Mouse (Mus musculus) midbrain, embryonic 10.5 days (tissue): ENCODE results near the gene Cd59b. TPM values are rescaled to one million over a fixed set of nuclear protein-coding genes. Genes with fewer than 3 reads are reported as not detected.
"Not testable (repeated sequence)": the region's sequence is repeated elsewhere in the genome, so short reads cannot be mapped to it uniquely, and the experiment has no call there.

Experiments used
- DNase-seq: peaks from one replicate; pipeline ENCODE4 v3.0.0-alpha.2; 2017; ENCODE audit warnings: low spot score
- H3K27ac ChIP-seq: fragments of 300-500 bp; sonication (generic); replicated peaks from 2 replicates; pipeline ENCODE4 v1.5.1; 2016; ENCODE audit warnings: mild to moderate bottlenecking
- H3K27me3 ChIP-seq: fragments of 300-500 bp; sonication (generic); 2 replicates; pipeline ENCODE4 v1.6.1; 2016; ENCODE audit warnings: low read depth, mild to moderate bottlenecking; ENCODE audit not compliant: poor library complexity, severe bottlenecking
- H3K36me3 ChIP-seq: fragments of 300-500 bp; sonication (generic); 2 replicates; pipeline ENCODE4 v1.6.1; 2016; ENCODE audit warnings: mild to moderate bottlenecking, moderate library complexity
- H3K4me1 ChIP-seq: fragments of 300-500 bp; sonication (generic); 2 replicates; pipeline ENCODE4 v1.6.1; 2016
- H3K4me3 ChIP-seq: fragments of 300-500 bp; sonication (generic); 2 replicates; pipeline ENCODE4 v1.5.1; 2016; ENCODE audit warnings: mild to moderate bottlenecking, moderate library complexity
- H3K9me3 ChIP-seq: fragments of 300-500 bp; sonication (generic); replicated peaks from 2 replicates; pipeline ENCODE4 v1.6.1; 2016; ENCODE audit warnings: mild to moderate bottlenecking
- WGBS: fragments of 180-500 bp; shearing (Covaris S2); methylation state at CpG from one replicate; pipeline ENCODE4 v1.1.7; 2016; 5-methylcytosine and 5-hydroxymethylcytosine counted together
- polyA plus RNA-seq: library from polyadenylated mRNA; unstranded; fragments of >200 nt; fragmentation: Nextera tagmentation; extraction: Ambion mirVana; gene quantifications from 2 replicates; pipeline ENCODE4 v1.2.1, GENCODE M21; 2016

Cd59b gene
- polyA plus RNA-seq, 1 experiment from 2014 or later = 3.6 TPM

DNA sequence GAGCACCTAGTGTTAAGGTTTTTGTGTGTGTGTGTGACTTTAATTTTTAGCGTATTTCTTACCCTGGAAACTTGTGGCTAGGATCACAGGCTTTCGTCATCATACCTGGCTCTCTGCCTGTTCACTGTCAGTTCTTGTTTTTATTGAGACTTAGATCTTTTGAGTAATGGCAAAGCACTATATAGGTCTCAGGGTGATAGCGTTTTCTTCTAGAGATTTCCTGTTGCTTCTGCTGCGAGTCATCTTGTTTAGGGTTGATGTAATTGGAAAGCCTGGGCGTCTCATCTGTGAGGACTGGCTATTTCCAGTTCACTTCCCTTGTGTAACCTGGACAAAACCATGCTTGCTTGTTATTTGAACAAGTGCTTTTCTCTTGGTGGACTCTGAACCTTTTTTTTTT, 28.0 kb upstream of the Cd59b start:
- 89% methylated on average over 5 of the region's 5 CpGs for WGBS
- Histone ChIP-seq H3K36me3 (peaks cover 51% of the 10 kb centered on the region), H3K9me3 (no peaks in the 10 kb centered on the region), H3K27me3 (no peaks in the 10 kb centered on the region), H3K4me1 (peaks cover 4% of the 10 kb centered on the region; the same call in 1 of the 2 replicates), H3K27ac (no peak overlapping the region), H3K4me3 (no peak overlapping the region)
- DNase-seq = no peak

DNA sequence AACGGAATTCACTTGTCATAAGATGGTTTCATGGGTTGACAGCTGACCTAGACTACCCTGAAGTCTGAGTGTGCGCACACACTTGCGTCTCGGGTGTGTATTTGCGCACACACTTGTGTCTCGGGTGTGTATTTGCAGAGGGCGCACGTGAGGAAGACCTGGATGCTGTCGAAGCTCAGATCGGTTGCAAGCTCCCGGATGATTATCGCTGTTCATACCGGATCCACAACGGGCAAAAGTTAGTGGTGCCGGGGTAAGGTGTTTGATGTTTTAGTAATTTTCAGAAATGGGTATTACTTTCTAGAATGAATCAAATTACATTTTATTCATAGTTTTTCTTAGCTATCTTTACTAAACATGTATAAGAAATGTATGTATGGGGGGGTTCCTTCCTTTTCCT, 26.9 kb upstream of the Cd59b start:
- Histone ChIP-seq H3K36me3 (peaks cover 46% of the 10 kb centered on the region), H3K27me3 (no peaks in the 10 kb centered on the region), H3K27ac (no peak overlapping the region), H3K9me3 (no peaks in the 10 kb centered on the region), H3K4me1 (peaks cover 4% of the 10 kb centered on the region; the same call in 1 of the 2 replicates), H3K4me3 (no peak overlapping the region)
- no peak for DNase-seq
- WGBS = 95% methylated on average over 15 of the region's 15 CpGs

DNA sequence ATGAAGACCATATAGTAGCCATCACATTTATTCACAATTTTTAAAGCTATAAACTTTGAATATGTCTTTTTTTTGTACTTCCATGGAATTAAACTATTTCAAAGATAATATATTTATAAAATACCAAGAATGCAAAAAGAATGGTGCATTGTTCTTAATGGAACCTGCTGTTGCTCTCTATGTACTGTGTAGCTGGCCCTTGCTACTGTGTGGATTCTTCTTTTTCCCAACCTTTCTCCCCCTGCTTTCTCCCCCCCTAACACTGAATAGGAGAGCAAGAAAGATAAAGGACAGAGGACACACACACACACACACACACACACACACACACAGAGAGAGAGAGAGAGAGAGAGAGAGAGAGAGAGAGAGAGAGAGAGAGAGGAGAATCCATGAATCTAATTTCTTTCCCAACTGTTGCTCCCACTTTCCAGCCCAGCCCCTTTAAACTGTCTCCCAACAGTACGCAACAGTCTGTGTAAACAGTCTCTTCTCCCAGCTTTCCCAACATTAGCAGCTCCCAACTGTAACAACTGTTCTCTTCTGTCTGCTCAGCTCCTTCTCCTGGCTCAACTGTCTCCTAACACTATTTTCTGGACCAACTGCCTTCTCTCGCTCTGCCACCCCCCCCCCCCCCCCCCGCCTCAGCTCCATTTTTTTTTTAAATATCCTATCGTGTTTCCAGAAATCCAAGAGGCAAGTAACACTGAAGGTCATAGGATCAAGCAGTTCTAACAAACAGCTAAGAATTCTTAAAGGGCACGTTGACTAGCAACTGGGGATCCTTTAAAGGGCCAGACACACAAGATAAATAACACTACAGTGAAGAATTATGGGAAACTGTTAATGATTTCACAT, 25.8 kb upstream of the Cd59b start:
- Histone ChIP-seq H3K27ac (no peak overlapping the region; the same call in 1 of the 2 replicates), H3K4me1 (peaks cover 4% of the 10 kb centered on the region; the same call in 1 of the 2 replicates), H3K4me3 (no peak overlapping the region), H3K9me3 (no peaks in the 10 kb centered on the region), H3K36me3 (peaks cover 51% of the 10 kb centered on the region), H3K27me3 (no peaks in the 10 kb centered on the region)
- whole genome bisulfite sequencing = 53% methylated on average over 5 of the region's 5 CpGs
- no peak for DNase-seq

DNA sequence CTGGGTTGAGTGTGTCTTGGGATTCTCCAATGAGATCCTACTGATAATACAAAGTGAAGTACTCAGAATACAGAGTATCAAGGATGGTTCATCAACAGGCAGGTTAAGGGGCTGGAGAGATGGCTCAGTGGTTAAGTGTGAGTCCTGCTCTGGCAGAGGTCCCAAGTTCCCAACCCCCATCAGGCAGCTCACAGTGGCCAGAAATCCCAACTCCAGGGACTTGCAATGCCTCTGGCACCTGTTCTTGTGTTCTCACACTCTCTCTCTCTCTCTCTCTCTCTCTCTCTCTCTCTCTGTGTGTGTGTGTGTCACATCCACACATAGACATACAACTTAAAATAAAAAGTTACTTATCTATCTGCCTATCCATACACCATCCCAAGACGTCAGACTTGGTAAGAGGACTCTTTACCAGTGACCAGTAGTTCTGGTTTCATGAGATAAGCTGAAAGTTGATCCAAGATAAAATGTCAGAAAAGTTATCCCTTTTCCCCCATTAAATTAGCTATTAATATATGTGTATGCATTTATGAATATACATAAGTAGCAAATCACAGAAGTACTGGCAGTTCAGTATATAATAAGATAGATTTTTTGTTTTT, 25.1 kb upstream of the Cd59b start:
- H3K9me3 ChIP-seq = no peaks in the 10 kb centered on the region
- no peak overlapping the region for H3K4me3 ChIP-seq
- no peak for DNase-seq
- H3K27me3 ChIP-seq = no peaks in the 10 kb centered on the region
- H3K27ac ChIP-seq = no peak overlapping the region
- peaks cover 50% of the 10 kb centered on the region for H3K36me3 ChIP-seq
- WGBS = 92% methylated on average over 1 of the region's 1 CpGs
- peaks cover 4% of the 10 kb centered on the region; the same call in 1 of the 2 replicates for H3K4me1 ChIP-seq

DNA sequence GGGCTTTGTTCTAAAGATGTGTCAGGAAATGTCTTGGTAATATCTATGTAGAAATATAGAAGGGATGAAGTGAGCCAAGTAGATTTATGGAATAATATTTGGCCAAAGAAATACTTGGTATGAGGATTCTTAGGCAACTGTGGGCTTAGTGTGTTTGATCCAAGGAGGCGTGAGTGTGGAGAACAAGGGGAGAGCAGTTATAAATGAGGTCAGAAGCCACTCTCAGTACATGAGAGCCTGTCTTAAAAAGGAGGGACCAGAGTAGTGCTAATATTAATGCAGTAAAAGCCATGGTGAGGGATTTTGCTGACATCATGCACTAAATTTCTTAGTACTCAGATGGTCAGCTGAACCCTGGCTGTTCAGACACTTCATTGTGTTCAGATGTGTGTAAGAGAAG, 11.3 kb upstream of the Cd59b start:
- DNase-seq = no peak
- Histone ChIP-seq H3K9me3 (no peaks in the 10 kb centered on the region), H3K27me3 (no peaks in the 10 kb centered on the region), H3K36me3 (peaks cover 53% of the 10 kb centered on the region), H3K4me1 (no peaks in the 10 kb centered on the region), H3K4me3 (no peak overlapping the region), H3K27ac (no peak overlapping the region)
- 82% methylated on average over 1 of the region's 1 CpGs for whole genome bisulfite sequencing

DNA sequence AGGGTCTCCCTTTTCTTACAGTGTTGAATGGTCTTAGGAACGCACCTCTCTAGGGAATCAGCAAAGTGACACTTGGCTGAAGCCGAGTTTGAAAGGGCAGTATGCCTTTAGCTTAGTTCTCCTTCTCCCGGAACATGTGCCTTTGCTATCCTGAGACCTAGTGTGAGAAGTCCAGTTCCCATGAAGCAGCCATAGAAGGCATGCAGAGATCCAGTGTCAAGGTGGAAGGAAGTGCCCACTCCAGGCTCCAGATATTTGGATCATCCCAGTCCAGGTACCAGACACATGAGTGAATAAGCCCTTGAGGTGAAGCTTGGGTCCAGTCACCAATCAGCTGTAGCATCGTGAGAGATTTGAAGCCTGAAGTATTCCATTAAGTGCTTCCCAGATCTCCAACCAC, 10.7 kb upstream of the Cd59b start:
- Histone ChIP-seq H3K27me3 (no peaks in the 10 kb centered on the region), H3K9me3 (no peaks in the 10 kb centered on the region), H3K4me1 (no peaks in the 10 kb centered on the region), H3K36me3 (peaks cover 48% of the 10 kb centered on the region), H3K27ac (no peak overlapping the region), H3K4me3 (no peak overlapping the region)
- 90% methylated on average over 4 of the region's 4 CpGs for WGBS
- DNase-seq = no peak

DNA sequence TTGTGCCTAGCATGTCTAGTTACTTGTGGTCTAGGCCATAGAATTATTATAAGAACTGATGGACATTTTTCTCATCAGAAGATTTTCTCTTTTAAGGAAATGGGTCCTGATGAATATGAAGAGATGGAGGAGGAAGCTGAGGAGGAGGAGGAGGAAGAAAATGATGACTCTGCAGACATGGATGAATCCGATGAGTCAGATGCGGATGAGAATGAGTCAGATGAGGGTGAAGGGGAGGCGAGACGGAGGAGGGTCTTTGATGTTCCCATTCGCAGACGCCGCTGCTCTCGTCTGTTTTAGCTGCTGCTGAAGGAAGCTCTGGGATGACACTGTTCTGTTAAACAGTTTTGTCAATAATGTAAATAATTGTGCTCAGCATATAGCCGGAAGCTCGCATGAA, 9.9 kb upstream of the Cd59b start:
- DNase-seq = no peak
- no peaks in the 10 kb centered on the region for H3K4me1 ChIP-seq
- no peak overlapping the region for H3K4me3 ChIP-seq
- no peaks in the 10 kb centered on the region for H3K9me3 ChIP-seq
- peaks cover 39% of the 10 kb centered on the region for H3K36me3 ChIP-seq
- no peaks in the 10 kb centered on the region for H3K27me3 ChIP-seq
- WGBS = 86% methylated on average over 10 of the region's 10 CpGs
- no peak overlapping the region for H3K27ac ChIP-seq

DNA sequence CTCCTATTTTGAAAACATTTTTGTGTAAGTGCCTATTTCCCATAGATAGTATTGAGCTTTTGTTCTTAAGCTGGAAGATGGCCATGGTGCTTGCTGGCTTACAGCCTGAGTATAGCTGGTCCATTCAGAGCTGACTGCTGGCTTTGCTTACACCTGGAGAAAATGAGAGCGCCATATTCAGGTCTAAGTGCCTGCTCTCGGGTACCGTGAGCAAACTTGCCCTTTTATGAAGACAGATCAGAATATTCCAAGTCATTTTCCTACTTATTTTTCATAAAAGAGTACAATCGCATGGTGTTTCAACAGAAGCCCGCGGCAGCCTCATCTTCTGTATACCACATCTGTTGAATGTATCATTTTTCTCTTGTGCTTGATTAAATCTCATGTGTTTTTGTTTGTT, 8.7 kb upstream of the Cd59b start:
- no peak for DNase-seq

DNA sequence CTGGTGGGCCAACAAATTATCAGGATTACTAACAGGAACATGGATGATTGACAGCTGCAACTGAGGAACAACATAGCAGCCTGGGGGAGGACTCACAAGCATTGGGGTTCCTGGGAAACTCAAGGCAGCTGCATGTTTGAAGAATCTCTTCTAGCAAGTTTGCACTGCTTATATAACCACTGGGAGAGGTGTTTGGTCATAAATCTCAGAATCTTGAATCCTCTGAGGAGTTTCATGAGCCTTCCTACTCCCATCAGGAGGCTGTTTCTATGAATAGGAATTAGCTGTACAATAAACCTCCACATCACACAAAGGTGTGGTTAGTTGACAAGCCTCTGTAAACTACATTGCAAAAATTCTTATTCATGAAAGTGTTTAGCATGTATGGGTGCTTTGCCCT, 7.0 kb upstream of the Cd59b start:
- Histone ChIP-seq H3K4me3 (no peak overlapping the region), H3K36me3 (peaks cover 27% of the 10 kb centered on the region), H3K4me1 (no peaks in the 10 kb centered on the region), H3K27me3 (no peaks in the 10 kb centered on the region), H3K27ac (no peak overlapping the region), H3K9me3 (no peaks in the 10 kb centered on the region)
- DNase-seq = no peak

More for the DNA sequence above, 8.7 kb upstream of the Cd59b start:
- Histone ChIP-seq H3K36me3 (peaks cover 27% of the 10 kb centered on the region), H3K27me3 (no peaks in the 10 kb centered on the region), H3K9me3 (no peaks in the 10 kb centered on the region), H3K4me3 (no peak overlapping the region), H3K4me1 (no peaks in the 10 kb centered on the region), H3K27ac (no peak overlapping the region)
- WGBS = 97% methylated on average over 6 of the region's 6 CpGs

DNA sequence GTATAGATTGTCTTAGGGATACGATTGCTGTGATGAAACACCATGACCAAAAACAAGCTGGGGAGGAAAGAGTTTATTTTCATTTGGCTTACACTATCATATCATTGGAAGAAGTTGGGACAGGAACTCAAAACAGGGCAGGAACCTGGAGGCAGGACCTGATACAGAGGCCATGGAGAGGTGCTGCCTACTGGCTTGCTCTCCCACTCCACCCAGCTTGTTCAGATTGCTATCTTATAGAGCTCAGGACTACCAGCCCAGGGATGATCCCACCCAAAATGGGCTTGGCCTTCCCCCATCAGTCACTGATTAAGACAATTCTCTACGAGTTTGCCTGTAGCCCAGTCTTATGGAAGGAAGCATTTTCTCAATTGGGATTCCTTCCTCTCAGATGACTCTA, 5.5 kb upstream of the Cd59b start:
- H3K9me3 ChIP-seq = no peaks in the 10 kb centered on the region

DNA sequence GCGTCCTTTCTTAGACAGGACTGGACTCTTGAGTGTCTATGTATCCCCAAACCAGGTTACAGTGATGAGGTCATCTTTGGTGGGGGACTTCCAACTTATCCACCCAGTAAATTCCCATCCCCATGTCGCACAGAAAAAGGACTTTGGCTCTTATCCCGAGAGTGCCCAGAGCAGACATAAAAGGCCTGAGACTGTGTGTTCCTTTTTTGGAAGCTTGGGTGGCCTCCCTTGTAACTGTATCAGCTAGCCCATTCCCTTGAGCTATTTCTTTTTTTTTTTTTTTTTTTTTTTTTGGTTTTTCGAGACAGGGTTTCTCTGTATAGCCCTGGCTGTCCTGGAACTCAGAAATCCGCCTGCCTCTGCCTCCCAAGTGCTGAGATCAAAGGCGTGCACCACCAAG, 4.1 kb upstream of the Cd59b start, which contains the start of gene Gm10912:
Gene Gm10912, plus strand, starts transcription at position 301 of the 400 bp plus-strand sequence.
- H3K27ac ChIP-seq, H3K9me3 ChIP-seq, H3K4me1 ChIP-seq, H3K36me3 ChIP-seq, H3K27me3 ChIP-seq, H3K4me3 ChIP-seq, DNase-seq: not testable (repeated sequence)
- 94% methylated on average over 6 of the region's 6 CpGs for WGBS

More for the DNA sequence above, 5.5 kb upstream of the Cd59b start:
- Histone ChIP-seq H3K27me3 (no peaks in the 10 kb centered on the region), H3K27ac (no peak overlapping the region), H3K4me3 (no peak overlapping the region), H3K4me1 (no peaks in the 10 kb centered on the region), H3K36me3 (peaks cover 20% of the 10 kb centered on the region)
- DNase-seq = no peak
- 82% methylated on average over 2 of the region's 2 CpGs for whole genome bisulfite sequencing

DNA sequence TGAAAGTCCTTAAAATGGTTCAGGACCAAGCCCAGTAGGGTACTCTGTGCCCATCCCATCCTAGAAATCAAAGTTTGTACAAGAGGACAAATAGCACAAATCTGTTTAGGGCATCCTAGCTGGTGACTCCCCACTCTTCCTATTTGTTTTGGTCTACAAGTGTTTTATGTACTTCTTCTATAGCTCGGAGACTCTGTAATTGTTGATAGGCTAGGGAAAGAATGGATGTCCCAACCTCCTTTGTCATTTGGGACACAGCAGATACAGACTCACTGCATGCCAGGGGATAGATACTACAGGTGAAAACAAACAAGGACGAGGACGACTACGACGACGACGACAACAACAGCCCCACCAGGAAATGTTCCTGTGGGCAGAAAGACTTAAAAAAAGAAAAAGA, 1.2 kb upstream of the Cd59b start, which contains the start of gene Gm10799:
Gene Gm10799, minus strand, starts transcription at position 101 of the 400 bp plus-strand sequence.
- not testable (repeated sequence) for H3K27me3 ChIP-seq, DNase-seq, H3K27ac ChIP-seq, H3K9me3 ChIP-seq, H3K4me1 ChIP-seq, H3K36me3 ChIP-seq, H3K4me3 ChIP-seq
- 81% methylated on average over 7 of the region's 7 CpGs for WGBS

DNA sequence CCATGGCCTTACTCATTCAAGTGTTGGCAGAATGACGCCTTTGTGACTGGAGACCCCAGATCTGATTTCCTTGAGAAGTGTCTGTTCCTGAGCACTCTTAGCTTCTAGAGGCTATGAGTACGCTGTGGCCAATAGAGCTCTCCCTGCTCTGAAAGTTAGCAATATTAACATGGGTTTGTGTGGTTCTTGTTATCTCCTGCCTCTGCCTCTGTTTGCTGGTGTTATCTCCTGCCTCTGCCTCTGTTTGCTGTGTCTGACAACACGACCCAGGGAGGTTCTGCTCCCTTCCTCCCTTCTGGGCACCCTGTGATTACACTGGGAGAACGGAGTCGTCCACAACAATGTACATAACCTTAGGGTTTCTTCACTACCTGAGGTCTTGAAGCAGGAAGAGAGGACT, 8.6 kb downstream of the Cd59b start:
- not testable (repeated sequence) for H3K4me1 ChIP-seq, H3K36me3 ChIP-seq, DNase-seq, H3K27me3 ChIP-seq, H3K9me3 ChIP-seq, H3K27ac ChIP-seq, H3K4me3 ChIP-seq
- 70% methylated on average over 5 of the region's 5 CpGs for WGBS
